Mouse (Mus musculus) CD4-positive, CD25-positive, alpha-beta regulatory T cell (primary cell): ENCODE results near the gene Retsat. TPM values are rescaled to one million over a fixed set of nuclear protein-coding genes. Genes with fewer than 3 reads are reported as not detected.

Experiments used
- polyA plus RNA-seq: library from polyadenylated mRNA; unstranded; fragments of 100-300 nt; shearing (Covaris generic); gene quantifications from one replicate; pipeline ENCODE4 v1.2.1, GENCODE M21; 2017

The Retsat gene
- polyA plus RNA-seq, result 5.5 TPM

DNA sequence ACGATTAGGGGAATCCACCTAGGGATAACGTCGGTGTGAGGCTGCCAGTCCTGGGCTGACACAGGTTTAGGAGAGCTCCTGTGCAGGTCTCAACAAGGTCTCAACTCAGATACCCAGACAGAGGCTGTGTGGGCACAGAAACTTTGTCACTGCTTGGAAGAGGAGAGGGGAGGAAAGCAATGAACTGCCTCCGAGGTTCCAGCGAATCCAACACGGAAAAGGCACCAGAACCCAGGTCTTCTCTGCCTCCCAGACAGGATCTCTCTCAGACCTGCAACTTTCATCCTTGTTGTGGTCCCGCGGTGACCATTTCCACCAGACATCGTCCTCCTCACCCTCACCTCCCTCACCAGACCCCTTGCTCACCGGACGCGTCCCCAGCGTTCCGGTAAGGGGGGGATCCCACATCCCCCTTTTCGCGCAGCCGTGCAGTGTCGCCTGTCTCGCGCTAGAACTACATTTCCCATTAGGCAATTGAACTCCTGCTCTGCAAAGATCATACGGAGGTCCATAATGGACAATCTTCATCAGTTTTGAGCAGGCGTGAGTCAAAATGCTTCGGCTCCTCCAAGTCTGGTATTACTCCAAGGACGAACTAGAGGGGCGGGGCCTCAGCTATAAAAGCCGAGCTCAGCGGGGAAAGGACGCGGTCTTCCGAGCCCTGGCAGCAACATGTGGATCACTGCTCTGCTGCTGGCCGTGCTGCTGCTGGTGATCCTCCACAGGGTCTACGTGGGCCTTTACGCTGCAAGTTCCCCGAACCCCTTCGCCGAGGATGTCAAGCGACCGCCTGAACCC lies at the start of gene Retsat, which contains the start of gene Elmod3:
Retsat (plus strand) TSS at position 520 of the 798 bp plus-strand sequence.
Elmod3 (minus strand) TSS at position 458 of the 798 bp plus-strand sequence.

DNA sequence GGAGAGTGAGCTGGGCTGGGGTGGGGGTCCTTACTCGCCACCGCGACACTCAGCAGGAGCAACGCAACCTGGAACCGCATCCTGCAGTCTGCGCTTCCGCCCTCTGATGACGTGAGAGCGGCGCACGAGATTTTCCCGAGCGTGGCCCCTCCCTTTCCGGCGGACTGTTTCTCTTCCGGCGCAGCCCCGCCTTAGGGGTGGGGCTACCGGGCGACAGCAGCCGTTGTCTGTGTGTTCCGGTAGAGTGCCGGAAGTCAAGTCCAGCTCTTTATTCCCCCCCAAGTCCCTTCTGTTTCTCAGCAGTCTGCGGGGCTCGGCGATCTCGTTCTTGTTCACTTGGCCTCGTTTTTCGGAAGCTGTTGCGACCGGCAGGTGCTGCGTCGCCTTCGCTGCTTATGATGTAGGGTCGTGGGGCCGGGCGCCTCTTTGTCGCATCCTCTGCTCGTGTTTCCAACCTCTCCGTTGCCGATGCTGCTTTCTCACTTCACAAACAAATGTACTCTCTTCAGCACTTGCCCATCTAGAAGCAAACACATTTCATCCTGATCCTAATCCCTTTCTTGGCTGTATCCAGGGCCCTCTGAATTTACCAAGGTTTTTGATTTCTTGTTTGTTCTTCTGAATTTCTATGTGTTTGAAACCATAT lies 18.5 kb downstream of the Retsat start, which contains the start of gene Tgoln1:
Tgoln1 (minus strand) TSS at position 358 of the 646 bp plus-strand sequence.

Other genes with a start within 250 kb of the Retsat start
- 0.39 TPM for gene Tmem150a, start 243.0 kb upstream of the Retsat start, polyA plus RNA-seq
- gene Rnf181, start 231.5 kb upstream of the Retsat start, polyA plus RNA-seq, result 129 TPM
- gene Vamp5, start 218.0 kb upstream of the Retsat start, polyA plus RNA-seq, result 44.8 TPM
- gene Vamp8, start 207.8 kb upstream of the Retsat start, polyA plus RNA-seq, result 219 TPM
- 12.9 TPM for gene Ggcx, start 184.2 kb upstream of the Retsat start, polyA plus RNA-seq
- gene Mat2a, start 158.9 kb upstream of the Retsat start, polyA plus RNA-seq, result 336 TPM
- not detected for gene Sh2d6, start 76.8 kb upstream of the Retsat start, polyA plus RNA-seq
- gene Capg, start 54.1 kb upstream of the Retsat start, polyA plus RNA-seq, result 536 TPM
- 20.3 TPM for gene Elmod3, start 62 bp upstream of the Retsat start, polyA plus RNA-seq
- 101 TPM for gene Tgoln1, start 18.5 kb downstream of the Retsat start, polyA plus RNA-seq
- gene Tcf7l1, start 190.8 kb downstream of the Retsat start, polyA plus RNA-seq, result 4.1 TPM